Mouse (Mus musculus): ENCODE results near the gene Rab26.

Gene Rab26

GRCm38 (mm10) chr17:24507129-24507664, 26.8 kb downstream of the Rab26 start:
- DNase-seq, result no peak

GRCm38 (mm10) chr17:24506332-24507070, 27.5 kb downstream of the Rab26 start:
- peak; percentile 53 for DNase-seq

GRCm38 (mm10) chr17:24505286-24505955, 28.6 kb downstream of the Rab26 start:
- DNase-seq, result no peak

GRCm38 (mm10) chr17:24504085-24504484, 29.9 kb downstream of the Rab26 start:
- DNase-seq, result no peak

- DNase-seq, result no peak
Measured at GRCm38 (mm10) chr17:24502208-24502607, 31.8 kb downstream of the Rab26 start.

- no peak for DNase-seq
Measured at GRCm38 (mm10) chr17:24496026-24496425, 38.0 kb downstream of the Rab26 start.

GRCm38 (mm10) chr17:24495443-24495842, 38.6 kb downstream of the Rab26 start:
- no peak for DNase-seq

- peak; percentile 41 for DNase-seq
Measured at GRCm38 (mm10) chr17:24494627-24495335, 39.2 kb downstream of the Rab26 start.

GRCm38 (mm10) chr17:24490399-24490798, 43.6 kb downstream of the Rab26 start:
- DNase-seq, result no peak

GRCm38 (mm10) chr17:24489265-24490030, 44.6 kb downstream of the Rab26 start:
- peak; percentile 34 for DNase-seq

GRCm38 (mm10) chr17:24488662-24489264, 45.2 kb downstream of the Rab26 start:
- peak; percentile 57 for DNase-seq

- peak; percentile 66 for DNase-seq
Measured at GRCm38 (mm10) chr17:24488186-24488661, 45.8 kb downstream of the Rab26 start, which contains the start of gene Caskin1. Gene Caskin1 (plus strand): TSS chr17:24488601.

- peak; percentile 34 for DNase-seq
Measured at GRCm38 (mm10) chr17:24485090-24485860, 48.7 kb downstream of the Rab26 start.

- DNase-seq, result no peak
Measured at GRCm38 (mm10) chr17:24483495-24483894, 50.5 kb downstream of the Rab26 start.

GRCm38 (mm10) chr17:24481027-24481815, 52.8 kb downstream of the Rab26 start:
- no peak for DNase-seq

- no peak for DNase-seq
Measured at GRCm38 (mm10) chr17:24480201-24480826, 53.7 kb downstream of the Rab26 start.

- DNase-seq, result no peak
Measured at GRCm38 (mm10) chr17:24479431-24479830, 54.6 kb downstream of the Rab26 start.

GRCm38 (mm10) chr17:24478663-24479380, 55.2 kb downstream of the Rab26 start, which contains the start of gene Mlst8:
Gene Mlst8 (minus strand): TSS chr17:24479078.
- DNase-seq, result peak; percentile 98
